Mouse (Mus musculus) hindbrain, postnatal 0 days (tissue): Measurements from ENCODE around the gene Scg5. TPM values are rescaled to one million over a fixed set of nuclear protein-coding genes. Genes with fewer than 3 reads are reported as not detected.
A peak's percentile ranks its signal among the peaks of the same experiment; 100 is the strongest.

Experiments used
- ATAC-seq: fragments of 200-750 bp; cut with Nextera tagmentation; 2 replicates; pipeline ENCODE4 v1.8.0; 2017; ENCODE audit warnings: mild to moderate bottlenecking, moderate TSS enrichment, moderate library complexity
- DNase-seq: peaks from one replicate; pipeline ENCODE4 v3.0.0-alpha.2; 2015; ENCODE audit warnings: low spot score
- H3K27ac ChIP-seq: fragments of 300-500 bp; sonication (generic); 2 replicates; pipeline ENCODE4 v1.5.1; 2014; ENCODE audit warnings: mild to moderate bottlenecking
- H3K27me3 ChIP-seq: fragments of 300-500 bp; sonication (generic); 2 replicates; pipeline ENCODE4 v1.6.1; 2014; ENCODE audit warnings: low read length, mixed read lengths; ENCODE audit not compliant: insufficient read depth
- H3K36me3 ChIP-seq: fragments of 300-500 bp; sonication (generic); 2 replicates; pipeline ENCODE4 v1.6.1; 2014; ENCODE audit warnings: low read length, mixed read lengths; ENCODE audit not compliant: insufficient read depth
- H3K4me1 ChIP-seq: fragments of 300-500 bp; sonication (generic); 2 replicates; pipeline ENCODE4 v1.6.1; 2014; ENCODE audit warnings: antibody characterized with exemption, low read length, mixed read lengths; ENCODE audit not compliant: insufficient read depth
- H3K4me2 ChIP-seq: fragments of 300-500 bp; sonication (generic); 2 replicates; pipeline ENCODE4 v1.6.1; 2014; ENCODE audit warnings: low read depth, mild to moderate bottlenecking, low read length, moderate library complexity, mixed read lengths
- H3K4me3 ChIP-seq: fragments of 300-500 bp; sonication (generic); 2 replicates; pipeline ENCODE4 v1.5.1; 2014; ENCODE audit warnings: low read length
- H3K9ac ChIP-seq: fragments of 300-500 bp; sonication (generic); replicated peaks from 2 replicates; pipeline ENCODE4 v1.6.1; 2014; ENCODE audit warnings: mild to moderate bottlenecking, low read length, moderate library complexity, mixed read lengths
- H3K9me3 ChIP-seq: fragments of 300-500 bp; sonication (generic); 2 replicates; pipeline ENCODE4 v1.6.1; 2016; ENCODE audit warnings: low read length, mixed read lengths
- CTCF ChIP-seq: IDR thresholded peaks from 2 replicates; pipeline ENCODE4 v1.5.1; 2016; ENCODE audit warnings: antibody characterized with exemption, control low read depth, low read depth
- WGBS: fragments of 180-500 bp; shearing (Covaris S2); extraction: QIAGEN DNeasy Blood & Tissue Kit; methylation state at CpG from one replicate; pipeline ENCODE4 v1.1.7; 2014; 5-methylcytosine and 5-hydroxymethylcytosine counted together
- polyA plus RNA-seq: library from polyadenylated mRNA; unstranded; fragments of >200 nt; fragmentation: Nextera tagmentation; extraction: Ambion mirVana; gene quantifications from 2 replicates; pipeline ENCODE4 v1.2.1, GENCODE M21; 2015
- total RNA-seq: library from RNA; depleted of rRNA; stranded (reverse); fragments of >200 nt; gene quantifications from 2 replicates; pipeline ENCODE4 v1.2.3, GENCODE M21; 2014

Scg5 gene
- total and polyA plus RNA-seq, 2 experiments from 2014 or later: 203 to 362 TPM

DNA sequence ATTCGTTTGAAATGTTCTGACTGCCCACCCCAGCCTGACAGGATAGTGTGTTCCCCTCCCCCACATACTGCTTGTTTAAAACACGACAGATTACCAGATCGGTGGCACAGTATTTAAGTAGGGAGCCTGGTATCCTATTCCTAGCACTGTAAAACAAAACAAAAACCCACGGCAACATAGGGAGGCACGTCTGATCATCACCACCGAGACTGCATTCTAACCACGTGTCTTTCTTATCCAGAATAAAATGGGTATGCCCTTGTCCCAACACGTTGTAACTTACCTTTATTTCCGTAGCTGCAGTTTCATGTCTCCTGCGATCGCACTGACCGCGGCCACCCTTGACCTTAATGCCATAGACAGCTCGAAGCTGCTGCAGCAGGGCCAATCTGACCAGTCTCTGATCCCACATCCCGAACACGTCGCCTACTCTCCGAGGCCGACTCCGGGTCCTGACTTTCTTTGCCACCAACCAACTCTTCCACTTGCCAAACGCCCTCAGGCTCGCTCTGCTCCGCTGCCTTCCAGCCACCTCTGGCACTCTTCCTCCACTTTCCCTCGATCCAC lies 18.8 kb upstream of the Scg5 start:
- Histone ChIP-seq H3K9ac (peak overlapping the region; percentile 53), H3K9me3 (no peaks in the 10 kb centered on the region), H3K4me2 (peak overlapping the region; percentile 98), H3K4me3 (peak overlapping the region; percentile 81), H3K27me3 (no peaks in the 10 kb centered on the region), H3K4me1 (no peaks in the 10 kb centered on the region; the same call in 1 of the 2 replicates), H3K36me3 (no peaks in the 10 kb centered on the region), H3K27ac (no peak overlapping the region)
- no peak for TF ChIP-seq CTCF
- 1% methylated on average over 24 of the region's 24 CpGs for WGBS
- DNase-seq: no peak
- ATAC-seq: 0 out of 2 replicates have a peak, but pooled peaks have one; percentile 0

DNA sequence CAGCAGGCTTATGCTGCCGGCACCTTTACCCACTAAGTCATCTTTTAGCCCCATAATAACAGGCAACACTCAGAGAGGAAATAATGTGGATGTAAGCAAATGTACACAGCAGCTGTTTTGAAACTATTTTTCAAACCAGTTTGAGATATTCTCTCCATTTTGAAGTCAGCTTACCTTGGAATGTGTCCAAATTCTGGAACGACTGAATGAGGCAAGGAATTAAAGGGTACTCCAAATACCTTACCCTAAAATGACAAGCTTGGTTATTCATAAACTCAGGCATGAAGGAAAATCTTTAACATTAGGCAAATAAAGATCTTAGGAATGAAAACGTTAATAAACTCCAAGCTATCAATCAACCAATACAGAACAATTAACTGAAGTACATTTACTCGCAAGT lies 16.2 kb upstream of the Scg5 start:
- ATAC-seq (no peak), DNase-seq (no peak)
- no peak for TF ChIP-seq CTCF
- Histone ChIP-seq H3K27me3 (no peaks in the 10 kb centered on the region), H3K27ac (no peak overlapping the region), H3K4me2 (no peak overlapping the region), H3K4me1 (no peaks in the 10 kb centered on the region; the same call in 1 of the 2 replicates), H3K4me3 (no peak overlapping the region), H3K9me3 (no peaks in the 10 kb centered on the region), H3K9ac (no peak overlapping the region), H3K36me3 (no peaks in the 10 kb centered on the region)
- WGBS: 76% methylated on average over 4 of the region's 4 CpGs

DNA sequence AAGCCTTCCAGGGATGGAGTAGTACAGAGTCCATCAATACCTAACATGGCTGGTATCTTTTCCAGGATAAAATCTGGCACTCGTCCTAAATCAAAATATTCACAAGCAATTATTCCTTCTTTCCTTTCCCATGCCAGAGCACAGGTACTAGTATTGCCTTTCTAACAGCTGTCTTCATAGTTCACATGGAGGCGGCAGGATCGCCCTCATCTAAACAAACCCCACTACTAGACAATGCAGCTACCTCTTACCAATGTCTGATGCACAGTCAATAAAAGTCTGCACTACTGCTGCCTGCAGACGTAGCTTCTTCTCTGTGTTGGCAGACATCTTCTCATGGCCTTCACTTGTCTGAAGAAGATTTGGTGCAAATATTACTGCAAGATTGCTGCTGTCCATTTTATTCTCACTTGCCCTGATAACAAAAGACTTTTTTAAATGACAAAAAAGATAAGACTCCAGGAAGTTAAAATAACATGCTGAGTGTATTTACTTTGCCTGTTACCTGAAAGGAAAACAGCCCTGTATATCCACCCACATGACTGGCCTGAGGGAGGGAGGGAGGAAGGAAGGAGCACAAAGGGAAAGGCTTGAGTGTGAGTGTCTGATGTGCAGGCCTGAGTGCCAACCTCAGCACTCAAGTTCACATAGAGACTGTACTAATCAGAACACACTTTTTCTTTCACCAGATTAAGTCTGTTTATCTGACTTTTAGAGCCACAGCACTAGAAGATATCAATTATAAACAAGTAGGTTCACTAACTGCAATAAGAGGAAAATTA lies 12.9 kb upstream of the Scg5 start:
- Histone ChIP-seq H3K36me3 (no peaks in the 10 kb centered on the region), H3K4me3 (no peak overlapping the region), H3K9me3 (no peaks in the 10 kb centered on the region), H3K27me3 (no peaks in the 10 kb centered on the region), H3K9ac (no peak overlapping the region), H3K4me2 (no peak overlapping the region), H3K27ac (no peak overlapping the region), H3K4me1 (no peaks in the 10 kb centered on the region)
- ATAC-seq (no peak), DNase-seq (no peak)
- no peak for TF ChIP-seq CTCF
- 92% methylated on average over 4 of the region's 4 CpGs for WGBS

DNA sequence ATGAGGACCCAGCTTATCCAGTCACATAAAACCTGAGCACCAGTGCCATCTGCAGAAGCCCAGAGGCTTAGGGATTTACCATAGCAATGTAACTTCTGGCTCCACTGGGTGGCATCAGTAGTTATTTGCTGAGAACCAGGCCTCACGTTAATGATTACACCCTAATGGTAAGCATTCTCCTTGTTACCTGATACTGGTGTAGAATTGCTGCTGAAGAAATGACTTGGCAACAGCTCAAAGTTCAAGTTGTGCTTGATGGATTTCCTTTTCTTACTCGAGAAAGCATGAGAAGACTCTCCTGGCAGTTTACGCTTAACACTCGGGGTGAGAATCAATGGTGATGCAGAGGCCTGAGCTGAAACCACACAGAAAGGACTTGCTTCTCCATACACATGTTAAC lies 10.6 kb upstream of the Scg5 start:
- WGBS: 82% methylated on average over 4 of the region's 4 CpGs
- TF ChIP-seq CTCF: no peak
- Histone ChIP-seq H3K36me3 (peaks cover 6% of the 10 kb centered on the region; the same call in 1 of the 2 replicates), H3K4me1 (no peaks in the 10 kb centered on the region), H3K4me3 (no peak overlapping the region), H3K9me3 (no peaks in the 10 kb centered on the region), H3K27me3 (no peaks in the 10 kb centered on the region), H3K4me2 (no peak overlapping the region), H3K9ac (no peak overlapping the region), H3K27ac (no peak overlapping the region)
- no peak for DNase-seq
- no peak for ATAC-seq

DNA sequence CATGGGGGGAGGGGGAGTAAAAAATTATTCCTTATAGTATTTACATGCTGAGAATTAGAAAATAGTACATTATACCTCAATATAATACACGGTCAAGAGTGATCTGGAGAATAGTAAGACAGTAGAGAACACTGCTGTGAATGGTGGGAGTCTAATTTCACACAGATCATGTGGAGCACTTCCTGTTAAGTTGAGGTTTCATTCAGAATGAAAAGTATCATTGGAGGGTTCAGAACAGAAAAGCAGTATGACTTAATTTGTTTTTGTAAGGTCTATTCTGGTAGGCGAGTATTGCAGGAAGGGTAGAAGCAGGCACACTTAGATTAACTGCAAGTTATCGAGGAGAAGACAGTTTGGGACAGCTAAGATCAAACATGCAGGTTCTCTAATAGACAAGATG lies 6.3 kb upstream of the Scg5 start:
- ATAC-seq: no peak
- Histone ChIP-seq H3K4me2 (no peak overlapping the region), H3K27me3 (no peaks in the 10 kb centered on the region), H3K4me3 (no peak overlapping the region), H3K9ac (no peak overlapping the region), H3K4me1 (no peaks in the 10 kb centered on the region), H3K36me3 (peaks cover 11% of the 10 kb centered on the region; the same call in 1 of the 2 replicates), H3K27ac (no peak overlapping the region), H3K9me3 (no peaks in the 10 kb centered on the region)
- no peak for TF ChIP-seq CTCF
- 90% methylated on average over 3 of the region's 3 CpGs for WGBS
- DNase-seq: no peak

DNA sequence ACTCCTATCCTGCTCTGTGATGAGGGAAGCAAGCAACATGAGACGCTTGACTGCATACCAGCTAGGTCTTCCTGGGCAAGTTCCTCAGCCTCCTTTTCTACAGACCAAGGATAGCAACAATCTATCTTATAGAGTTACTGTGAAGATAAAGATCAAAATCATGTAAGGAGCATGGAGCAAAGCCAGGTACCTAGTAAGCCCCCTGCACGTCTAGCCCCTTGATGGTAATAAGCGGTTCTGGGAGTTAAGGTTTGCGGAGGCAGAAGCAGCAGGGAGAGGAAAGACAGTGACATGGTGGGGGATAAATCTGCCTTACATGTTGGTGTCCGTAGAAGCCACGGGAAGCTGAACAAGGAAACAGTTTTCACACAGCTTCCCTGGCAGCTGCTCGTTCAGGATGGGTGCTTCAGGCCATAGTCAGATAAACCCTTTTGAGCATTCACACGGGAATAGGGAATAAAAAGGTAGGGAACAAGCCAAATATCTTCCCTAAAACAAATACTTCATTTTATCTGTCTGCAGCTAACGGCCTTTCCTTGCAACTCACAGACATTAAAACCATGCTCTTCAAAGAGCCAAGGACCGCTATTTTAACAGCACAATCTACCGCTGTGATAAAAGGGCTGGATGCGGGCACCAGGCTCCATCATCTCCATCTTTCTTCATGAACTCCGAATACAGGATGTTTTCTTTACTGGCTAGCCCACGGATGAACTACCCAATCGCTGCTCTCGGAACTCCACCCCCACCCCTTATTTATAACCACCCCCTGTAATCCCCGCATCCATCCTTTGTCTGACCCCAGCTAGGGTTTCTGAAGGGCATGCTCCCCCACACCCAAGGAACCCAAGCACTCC lies 607 bp downstream of the Scg5 start:
- Histone ChIP-seq H3K27ac (peak overlapping the region; percentile 93), H3K4me2 (peak overlapping the region; percentile 71), H3K4me1 (peaks cover 21% of the 10 kb centered on the region), H3K36me3 (peaks cover 3% of the 10 kb centered on the region; the same call in 1 of the 2 replicates), H3K27me3 (no peaks in the 10 kb centered on the region), H3K4me3 (peak overlapping the region; percentile 49), H3K9ac (peak overlapping the region; percentile 66), H3K9me3 (no peaks in the 10 kb centered on the region)
- peak; percentile 44 for DNase-seq
- TF ChIP-seq CTCF: no peak
- 4% methylated on average over 17 of the region's 17 CpGs for WGBS
- peak; percentile 94 for ATAC-seq
